Mouse (Mus musculus) cerebellum, adult 2 months (tissue): ENCODE data around the gene Tmem121.

ENCODE experiments used
- CTCF ChIP-seq: fragments of 200-500 bp; IDR thresholded peaks from 2 replicates; pipeline ENCODE4 v1.5.1; 2011; ENCODE audit warnings: low read depth, mild to moderate bottlenecking, control low read depth, low read length, moderate library complexity, borderline replicate concordance; ENCODE audit not compliant: insufficient read depth
- POLR2A ChIP-seq: fragments of 200-500 bp; IDR thresholded peaks from 2 replicates; pipeline ENCODE4 v1.6.1; 2011; ENCODE audit warnings: low read length, control low read depth, borderline replicate concordance; ENCODE audit not compliant: insufficient read depth

- TF ChIP-seq CTCF: no peak
- TF ChIP-seq POLR2A: no peak
Measured at GRCm38 (mm10) chr12:113151661-113152271, 34.0 kb upstream of the Tmem121 start.
